ENCODE assay signal across 19 mouse cellular contexts in genomic region chr4:94643141-94643540, GRCm38 (mm10). TPM values are rescaled to one million over a fixed set of nuclear protein-coding genes. Genes with fewer than 3 reads are reported as not detected.
DNase-seq lines count a peak whose midpoint lies in the region.
"Had no signal": no experiment of that assay in that cellular context is flagged by ENCODE, and none has a peak within 500 bp of the region (broad histone marks: within the 10 kb centered on the region; RNA-seq: fewer than 3 reads in every experiment).

No protein-coding gene starts in this region.

- DNase-seq in cerebellum, adult 9-10 months: peak; percentile 29
- no peak for DNase-seq in cerebellum, postnatal 25 days
- DNase-seq in layer of hippocampus, adult 11-12 months (ENCODE audit: low spot score): peak; percentile 12
- no peak for DNase-seq in layer of hippocampus, adult 8-10 months (ENCODE audit: low spot score in 2 of 2)
- DNase-seq in layer of hippocampus, adult 9-11 months: peak; percentile 16
- DNase-seq in layer of hippocampus, postnatal 25 days (ENCODE audit: extremely low spot score in 1 of 2, low spot score in 1 of 2): no peak
- peak; percentile 0 for DNase-seq in brain, embryonic 18.5 days (ENCODE audit: low read depth, low spot score)
- no peak for DNase-seq in adrenal gland, adult 2 months
- DNase-seq: adrenal gland, postnatal 14 days; cerebellum, adult 11 months; gastrocnemius, adult 2 months; gastrocnemius, postnatal 14 days; heart, adult 11 months had no signal

RNA-seq across cellular contexts. Expression of gene Lrrc19, which starts 6.8 kb away (rescaled TPM):
- total RNA-seq in layer of hippocampus, adult 8-10 months (2022): not detected
- not detected for total RNA-seq in layer of hippocampus, postnatal 25 days (2021)
- not detected for total RNA-seq in adrenal gland, adult 2 months (2021)
- not detected in 2 replicates for polyA plus RNA-seq in adrenal gland, adult 2 months (2012; rRNA removed)
- total RNA-seq: adrenal gland, postnatal 14 days; gastrocnemius, adult 2 months; gastrocnemius, postnatal 14 days; gastrocnemius, postnatal 4 days; heart, adult 8-10 months; heart, postnatal 25 days; hematopoietic stem cell, adult 5-6 weeks had no signal
- polyA plus RNA-seq: cerebellum, adult 2 months; frontal cortex, adult 2 months had no signal

RNA-seq across cellular contexts. Expression of gene Ift74, which starts 28.9 kb away (rescaled TPM):
- total RNA-seq in layer of hippocampus, adult 8-10 months (2022): 10 to 100 TPM; 23.4 to 32.2 (median 27.0) TPM
- total RNA-seq in layer of hippocampus, postnatal 25 days (2021): 10 to 100 TPM; 26.7 to 27.4 TPM
- total RNA-seq in adrenal gland, adult 2 months (2021): 10 to 100 TPM; 13.4 to 18.8 TPM
- polyA plus RNA-seq in adrenal gland, adult 2 months (2012; rRNA removed): 0.55 and 0.57 TPM in 2 replicates

RNA-seq across cellular contexts. Expression of gene Plaa, which starts 40.1 kb away (rescaled TPM):
- total RNA-seq in layer of hippocampus, adult 8-10 months (2022): 10 to 100 TPM; 42.8 to 45.9 (median 44.8) TPM
- 10 to 100 TPM; 44.6 to 47.8 TPM for total RNA-seq in layer of hippocampus, postnatal 25 days (2021)
- 10 to 100 TPM; 57.1 to 71.6 TPM for total RNA-seq in adrenal gland, adult 2 months (2021)
- polyA plus RNA-seq in adrenal gland, adult 2 months (2012; rRNA removed): 78.8 and 102 TPM in 2 replicates

Comparison
In these comparisons a context has a peak if more than half of its experiments do, and no peak if none do; other contexts are left out.
1. DNase-seq: peak in cerebellum, adult 9-10 months (single experiment), layer of hippocampus, adult 11-12 months (single experiment), layer of hippocampus, adult 9-11 months (single experiment) and brain, embryonic 18.5 days (single experiment); none in cerebellum, postnatal 25 days (0 of 2), layer of hippocampus, adult 8-10 months (0 of 2), layer of hippocampus, postnatal 25 days (0 of 2) and adrenal gland, adult 2 months (single experiment).